ENCODE assay signal across 7 mouse cellular contexts in the genomic region with DNA sequence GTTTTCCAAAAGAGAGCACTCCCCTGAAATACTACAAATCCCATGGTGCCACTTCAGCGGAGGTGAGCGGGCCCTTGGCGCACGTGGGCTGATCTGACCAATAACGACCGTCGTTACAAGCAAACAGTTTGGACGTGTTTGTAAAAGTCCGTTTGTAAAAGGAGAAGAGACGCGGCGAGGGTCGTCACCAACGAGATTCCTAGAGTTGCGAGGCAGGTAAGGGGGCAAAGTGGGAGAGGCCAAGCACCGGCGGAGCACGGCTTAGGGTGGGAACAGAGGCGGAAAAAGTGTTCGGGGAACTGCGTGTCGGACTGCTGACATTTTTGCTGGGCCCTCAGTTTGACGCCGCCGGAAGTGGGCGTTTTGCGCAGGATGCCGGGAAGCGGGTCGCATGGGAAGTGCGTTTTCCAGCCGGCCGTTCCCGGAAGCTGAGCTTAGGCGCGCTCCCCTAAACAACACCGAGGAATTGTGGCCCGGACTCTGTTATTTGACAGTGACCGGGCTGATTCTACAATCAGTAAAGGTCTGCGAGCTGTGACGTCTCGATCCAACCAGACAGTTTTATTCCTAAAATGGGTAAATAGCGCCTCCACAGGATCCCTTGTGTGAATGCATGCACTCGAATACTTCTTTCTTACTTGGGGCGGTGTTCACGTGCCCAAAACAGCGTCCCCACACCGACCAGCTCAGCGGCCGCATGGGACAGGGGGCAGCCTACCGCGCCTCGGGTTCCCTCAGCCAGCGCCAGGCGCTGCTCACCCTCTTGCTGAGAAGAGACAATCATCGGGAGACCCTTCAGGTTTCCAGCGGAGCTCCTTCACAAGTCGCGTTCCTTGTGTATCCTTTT. TPM values are rescaled to one million over a fixed set of nuclear protein-coding genes. Genes with fewer than 3 reads are reported as not detected.
DNase-seq lines count a peak whose midpoint lies in the region; ATAC-seq lines count a peak whose summit lies in the region.

Gene C87436, plus strand, starts transcription at position 103 of the 847 bp plus-strand sequence.

- peak within 1 kb of the TSS; percentile 93 for H3K4me3 ChIP-seq in intestine, embryonic 16.5 days (ENCODE audit: low read length)
- peak within 1 kb of the TSS; percentile 84 for H3K4me3 ChIP-seq in midbrain, embryonic 11.5 days (ENCODE audit: low read depth, low read length)

- no peaks in the 10 kb centered on the region for H3K27me3 ChIP-seq in intestine, embryonic 16.5 days (replicated peaks; ENCODE audit: control insufficient read depth, insufficient read depth, low read length)
- H3K27me3 ChIP-seq in midbrain, embryonic 11.5 days (ENCODE audit: control insufficient read depth, insufficient read depth, low read length), result no peaks in the 10 kb centered on the region

- peak; percentile 93 for DNase-seq in adrenal gland, adult 8-10 months
- DNase-seq in embryo, embryonic 9.5 days (ENCODE audit: extremely low spot score), result peak; percentile 96
- peak; percentile 84 to 95 for DNase-seq in gastrocnemius, postnatal 4 days (ENCODE audit: low spot score in 2 of 2)
- DNase-seq in left cerebral cortex, postnatal 36 days (ENCODE audit: low spot score in 2 of 2), result peak; percentile 98 to 99
- DNase-seq in midbrain, embryonic 11.5 days (ENCODE audit: low spot score, missing footprints), result peak; percentile 99
- DNase-seq in skeletal muscle tissue, adult 2 months (ENCODE audit: low read depth, low spot score), result peak; percentile 94

- intact Hi-C loops in left cerebral cortex, postnatal 36 days (cut with DNase I), result loop anchor here (2.0 to 10.0 kb wide), 2 partner anchors 34 to 236 kb away; no protein-coding TSS in a partner anchor

- H3K9ac ChIP-seq in intestine, embryonic 16.5 days (ENCODE audit: low read depth, low read length), result peak within 1 kb of the TSS; percentile 92
- peak within 1 kb of the TSS; percentile 86 for H3K9ac ChIP-seq in midbrain, embryonic 11.5 days (ENCODE audit: low read length)

- peak within 1 kb of the TSS; percentile 70 for H3K4me2 ChIP-seq in intestine, embryonic 16.5 days (ENCODE audit: low read depth, low read length)
- peak within 1 kb of the TSS; percentile 57 for H3K4me2 ChIP-seq in midbrain, embryonic 11.5 days

- no peaks in the 10 kb centered on the region for H3K9me3 ChIP-seq in intestine, embryonic 16.5 days (ENCODE audit: control insufficient read depth, low read length)
- H3K9me3 ChIP-seq in midbrain, embryonic 11.5 days (ENCODE audit: control insufficient read depth, low read length), result no peaks in the 10 kb centered on the region

- ATAC-seq in intestine, embryonic 16.5 days, result peak; percentile 96
- peak; percentile 95 for ATAC-seq in midbrain, embryonic 11.5 days (ENCODE audit: low FRiP score)

- H3K4me1 ChIP-seq in intestine, embryonic 16.5 days (ENCODE audit: control insufficient read depth, insufficient read depth, low read length), result peaks cover 8% of the 10 kb centered on the region; the same call in 1 of the 2 replicates
- H3K4me1 ChIP-seq in midbrain, embryonic 11.5 days (ENCODE audit: control insufficient read depth, insufficient read depth, low read length), result peaks cover 3% of the 10 kb centered on the region; the same call in 1 of the 2 replicates

- H3K27ac ChIP-seq in intestine, embryonic 16.5 days (ENCODE audit: low read length), result peak within 1 kb of the TSS; percentile 98
- H3K27ac ChIP-seq in midbrain, embryonic 11.5 days (ENCODE audit: low read depth, low read length), result peak within 1 kb of the TSS; percentile 67

- under 1% methylated on average over 59 of the region's 59 CpGs for WGBS in intestine, embryonic 16.5 days
- under 1% methylated on average over 59 of the region's 59 CpGs for WGBS in midbrain, embryonic 11.5 days

- peaks cover 4% of the 10 kb centered on the region; the same call in 1 of the 2 replicates for H3K36me3 ChIP-seq in intestine, embryonic 16.5 days (ENCODE audit: control insufficient read depth, insufficient read depth, low read length)
- peaks cover 8% of the 10 kb centered on the region for H3K36me3 ChIP-seq in midbrain, embryonic 11.5 days (ENCODE audit: control insufficient read depth, insufficient read depth, low read length)

RNA-seq across cellular contexts. Expression of gene C87436, which starts in this region (rescaled TPM):
- total RNA-seq in adrenal gland, adult 8-10 months (2022), result 10 to 100 TPM; 22.4 to 27.7 (median 24.8) TPM
- 10 to 100 TPM; 11.3 to 12.4 TPM for total RNA-seq in gastrocnemius, postnatal 4 days (2021)
- 17.9 and 21.7 TPM in 2 replicates for polyA plus RNA-seq in intestine, embryonic 16.5 days (2015; fragmentation: Nextera tagmentation; extraction: Ambion mirVana)
- total RNA-seq in left cerebral cortex, postnatal 36 days (2021), result 10 to 100 TPM; 21.5 to 22.0 TPM
- polyA plus RNA-seq in midbrain, embryonic 11.5 days (2014; fragmentation: Nextera tagmentation; extraction: Ambion mirVana), result 23.6 and 26.4 TPM in 2 replicates

Comparison
In these comparisons a context has a peak if more than half of its experiments do, and no peak if none do; other contexts are left out.
1. Peak in every context shown above with its lines: DNase-seq, ATAC-seq, H3K4me3 ChIP-seq and H3K27ac ChIP-seq.